Mouse (Mus musculus): ENCODE measurements around the gene Zfp36.

Gene Zfp36

DNA sequence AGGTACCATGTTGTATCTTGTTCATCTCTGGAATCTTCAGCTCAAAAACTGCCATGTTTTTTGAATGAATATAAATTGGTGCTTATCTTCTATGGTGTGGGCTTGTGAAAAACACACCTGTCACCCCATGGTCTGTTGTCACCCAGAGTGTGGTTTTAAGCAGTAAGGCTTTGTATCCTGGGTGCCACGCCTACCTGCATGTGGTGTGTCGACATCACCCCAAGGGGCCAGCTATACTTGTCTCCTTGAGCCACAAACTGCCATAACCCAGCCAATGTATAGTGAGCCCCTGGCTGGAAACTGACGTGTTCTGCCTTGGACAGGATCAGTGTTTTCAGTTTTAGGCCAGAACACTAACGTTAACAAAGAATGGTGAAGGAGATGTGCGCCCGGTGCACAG is 4.1 kb upstream of the Zfp36 start:
- peak; percentile 36 for DNase-seq (ENCODE audit: low spot score)

DNA sequence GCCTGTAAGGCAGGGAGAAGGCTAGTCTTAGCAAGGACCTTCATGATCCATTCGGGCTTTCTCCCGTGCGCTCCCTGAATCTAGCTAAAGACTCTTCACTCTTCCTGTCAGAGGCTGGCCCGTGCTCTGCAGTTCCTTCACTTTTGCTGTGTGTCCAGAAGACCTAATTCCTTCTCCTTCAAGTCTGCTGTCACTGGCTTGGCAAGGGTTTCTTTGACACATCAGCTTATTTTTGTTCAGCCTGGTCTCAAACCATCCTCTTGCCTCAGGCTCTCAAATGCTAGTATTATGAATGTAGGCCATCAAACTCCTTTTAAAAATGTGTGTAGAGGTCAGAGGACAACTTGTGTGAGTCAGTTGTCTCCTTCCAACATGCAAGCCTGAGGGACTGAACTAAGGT is 3.6 kb upstream of the Zfp36 start:
- no peak for DNase-seq (ENCODE audit: low spot score)

DNA sequence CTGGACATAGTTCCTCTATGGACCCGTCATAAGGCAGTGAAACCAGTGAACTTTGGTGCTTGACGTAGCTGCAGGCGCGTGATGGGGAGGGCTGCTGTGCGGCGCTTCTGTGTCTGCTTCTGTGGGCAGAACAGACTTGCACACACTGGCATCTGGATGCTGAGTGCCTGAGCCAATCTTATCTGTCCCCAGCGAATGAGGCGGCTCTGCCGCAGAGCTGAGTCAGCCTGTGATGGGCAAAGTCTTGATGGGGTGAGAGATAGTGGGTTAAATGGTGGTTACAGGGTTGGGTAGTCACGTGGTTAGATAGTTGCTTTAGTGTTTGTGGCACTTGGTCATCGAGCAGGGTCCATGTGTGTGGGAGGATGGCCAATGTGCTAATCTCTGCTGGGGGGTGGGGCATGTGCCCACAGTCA is 2.9 kb upstream of the Zfp36 start:
- DNase-seq (ENCODE audit: low spot score) = peak; percentile 76

DNA sequence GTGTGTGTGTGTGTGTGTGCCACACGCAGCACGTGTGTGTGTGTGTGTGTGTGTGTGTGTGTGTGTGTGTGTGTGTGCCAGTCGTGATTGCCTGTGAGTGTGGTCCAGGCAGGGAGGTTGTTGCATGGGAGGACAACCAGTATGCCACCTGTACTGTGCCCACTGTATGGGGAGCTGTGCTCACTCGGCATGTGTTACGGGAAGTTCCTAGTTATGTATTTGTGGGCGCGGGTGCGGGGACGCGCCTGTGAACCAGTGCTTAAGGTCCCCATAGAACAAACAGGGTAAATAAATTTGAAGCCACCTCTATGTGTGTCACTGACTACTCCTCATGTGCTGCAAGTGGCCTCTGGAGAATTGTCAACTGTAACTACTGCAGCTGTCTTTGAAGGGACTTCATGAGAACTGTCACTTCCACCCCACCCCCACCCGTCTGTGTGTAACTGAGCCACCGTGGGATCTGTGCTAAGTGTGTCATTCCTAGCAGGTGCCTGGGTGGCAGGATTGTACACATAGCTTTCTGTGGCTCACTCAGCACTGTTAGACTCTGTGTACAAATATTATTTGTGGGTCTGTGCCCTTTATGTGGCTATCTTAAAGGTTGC is 2.4 kb upstream of the Zfp36 start:
- DNase-seq (ENCODE audit: low spot score) = no peak

DNA sequence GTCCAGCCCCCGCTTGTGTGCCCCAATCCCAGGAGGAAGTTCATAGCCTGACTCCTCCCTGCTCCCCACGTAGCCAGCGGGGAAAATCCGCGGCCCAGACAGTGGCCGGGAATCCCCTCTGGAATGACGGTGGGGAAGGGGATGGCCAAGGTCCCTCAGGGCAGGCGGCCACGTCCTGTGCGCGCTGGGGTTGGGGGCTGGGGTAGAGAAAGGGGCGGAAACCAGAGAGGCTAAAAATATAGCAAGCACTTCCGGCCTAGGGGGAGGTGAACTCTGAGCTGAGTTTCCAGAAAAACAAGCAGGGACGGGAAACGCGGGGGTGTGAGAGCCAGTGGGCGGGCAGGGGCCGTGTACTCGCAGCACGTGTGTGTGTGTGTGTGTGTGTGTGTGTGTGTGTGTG is 1.9 kb upstream of the Zfp36 start:
- DNase-seq (ENCODE audit: low spot score) = peak; percentile 96

DNA sequence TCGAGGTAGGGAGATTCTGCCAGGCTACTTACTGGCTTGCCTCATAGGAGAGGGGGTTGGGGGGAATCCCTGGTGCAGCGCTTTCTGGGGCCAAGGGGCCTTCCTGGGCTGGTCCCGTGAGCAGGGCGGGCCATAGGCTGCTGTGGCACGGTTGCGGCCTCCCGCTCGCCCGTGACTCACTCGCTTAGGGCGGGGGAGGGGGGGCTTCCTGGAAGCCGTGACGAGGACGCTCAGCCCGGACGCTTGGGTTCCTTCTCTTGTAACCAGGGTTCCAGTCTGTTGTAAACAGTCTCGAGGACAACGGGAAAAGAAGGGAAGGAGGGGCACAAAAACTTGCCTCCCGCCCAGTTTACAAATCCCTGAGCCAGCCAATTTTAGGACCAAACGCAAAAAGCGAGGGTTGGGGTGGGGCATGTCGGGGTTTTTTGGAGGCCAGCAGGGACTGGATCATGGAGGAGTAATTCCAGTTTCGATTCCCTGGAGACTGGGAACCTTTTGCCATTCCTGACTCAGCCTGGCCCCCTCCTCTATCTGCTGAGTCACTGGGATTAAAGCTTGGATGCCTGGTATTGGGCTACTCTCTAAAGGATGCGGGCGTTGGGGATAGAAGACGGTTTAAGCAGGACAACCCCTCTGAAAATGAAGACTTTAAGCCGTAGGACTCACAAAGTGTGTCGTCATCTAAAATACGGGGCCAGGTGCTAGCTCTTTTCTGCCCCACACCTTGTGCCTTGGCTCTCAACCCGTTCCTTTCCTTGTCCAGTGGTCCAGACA is 1.2 kb upstream of the Zfp36 start:
- peak; percentile 93 for DNase-seq (ENCODE audit: low spot score)

DNA sequence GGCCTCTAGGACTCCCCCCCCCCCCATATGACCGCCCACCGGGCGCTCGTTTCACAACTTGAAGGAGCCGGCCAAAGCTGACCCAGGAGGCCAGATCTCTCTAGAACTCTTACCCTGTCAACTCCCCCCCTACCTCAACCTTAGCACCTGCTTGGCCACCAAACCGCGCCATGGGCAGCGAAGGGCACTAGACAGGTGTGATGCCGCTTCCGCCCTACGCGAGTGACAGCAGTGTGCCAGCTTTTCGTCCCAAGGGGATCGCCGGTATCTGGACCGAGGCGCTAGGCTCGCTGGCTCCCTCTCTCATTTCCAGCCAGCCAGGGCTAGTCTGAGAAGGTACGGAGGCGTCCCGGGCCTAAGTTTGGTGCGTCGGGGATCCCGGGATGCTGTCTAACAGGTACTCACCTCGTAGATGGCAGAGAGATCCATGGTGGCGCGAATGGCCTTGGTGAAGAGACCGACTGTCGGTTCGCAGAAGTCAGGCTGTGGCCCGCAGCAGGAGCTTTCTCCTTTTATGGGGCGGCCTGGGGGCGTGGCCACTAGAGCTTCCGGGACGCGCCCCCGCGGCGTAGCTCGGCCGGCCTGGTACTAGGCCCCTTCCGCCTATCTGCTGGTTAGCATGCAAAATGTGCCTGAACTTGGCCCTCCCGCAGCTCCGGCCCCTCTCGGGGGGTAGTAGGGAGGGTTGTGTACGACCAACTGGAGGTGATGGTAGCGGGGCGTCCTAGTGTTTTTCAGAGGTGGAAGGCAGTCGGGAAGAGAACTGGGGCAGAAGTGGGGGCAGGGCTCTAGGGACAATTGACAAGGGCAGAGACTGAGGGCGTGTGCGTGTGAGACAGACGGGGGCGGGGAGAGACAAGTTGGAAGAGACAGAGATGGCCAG is 1.0 kb downstream of the Zfp36 start:
- peak; percentile 96 for DNase-seq (ENCODE audit: low spot score)

DNA sequence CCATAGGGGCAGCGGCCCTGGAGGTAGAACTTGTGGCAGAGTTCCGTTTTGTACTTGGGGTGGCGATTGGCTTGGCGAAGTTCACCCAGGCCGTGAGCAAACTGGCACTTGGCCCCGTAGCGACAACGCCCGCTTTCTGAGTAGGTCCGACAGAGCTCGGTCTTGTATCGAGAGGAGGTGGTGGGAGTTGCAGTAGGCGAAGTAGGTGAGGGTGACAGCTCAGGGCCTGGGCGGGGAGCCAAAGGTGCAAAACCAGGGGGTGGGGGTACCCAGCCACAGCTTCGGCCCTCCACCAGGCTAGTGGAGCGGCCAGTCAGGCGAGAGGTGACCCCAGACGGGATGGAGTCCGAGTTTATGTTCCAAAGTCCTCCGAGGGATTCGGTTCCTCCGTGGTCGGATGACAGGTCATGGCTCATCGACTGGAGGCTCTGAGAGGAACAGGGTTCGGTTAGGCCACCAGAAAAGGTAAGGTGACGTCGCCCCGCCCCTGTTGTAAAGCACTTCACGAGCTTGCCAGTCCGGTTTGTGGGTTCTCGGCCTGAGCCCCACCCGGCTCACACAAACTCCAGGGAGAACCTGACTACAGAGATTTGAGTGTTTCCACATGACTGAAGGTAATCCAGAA is 1.9 kb downstream of the Zfp36 start:
- peak; percentile 90 for DNase-seq (ENCODE audit: low spot score)

DNA sequence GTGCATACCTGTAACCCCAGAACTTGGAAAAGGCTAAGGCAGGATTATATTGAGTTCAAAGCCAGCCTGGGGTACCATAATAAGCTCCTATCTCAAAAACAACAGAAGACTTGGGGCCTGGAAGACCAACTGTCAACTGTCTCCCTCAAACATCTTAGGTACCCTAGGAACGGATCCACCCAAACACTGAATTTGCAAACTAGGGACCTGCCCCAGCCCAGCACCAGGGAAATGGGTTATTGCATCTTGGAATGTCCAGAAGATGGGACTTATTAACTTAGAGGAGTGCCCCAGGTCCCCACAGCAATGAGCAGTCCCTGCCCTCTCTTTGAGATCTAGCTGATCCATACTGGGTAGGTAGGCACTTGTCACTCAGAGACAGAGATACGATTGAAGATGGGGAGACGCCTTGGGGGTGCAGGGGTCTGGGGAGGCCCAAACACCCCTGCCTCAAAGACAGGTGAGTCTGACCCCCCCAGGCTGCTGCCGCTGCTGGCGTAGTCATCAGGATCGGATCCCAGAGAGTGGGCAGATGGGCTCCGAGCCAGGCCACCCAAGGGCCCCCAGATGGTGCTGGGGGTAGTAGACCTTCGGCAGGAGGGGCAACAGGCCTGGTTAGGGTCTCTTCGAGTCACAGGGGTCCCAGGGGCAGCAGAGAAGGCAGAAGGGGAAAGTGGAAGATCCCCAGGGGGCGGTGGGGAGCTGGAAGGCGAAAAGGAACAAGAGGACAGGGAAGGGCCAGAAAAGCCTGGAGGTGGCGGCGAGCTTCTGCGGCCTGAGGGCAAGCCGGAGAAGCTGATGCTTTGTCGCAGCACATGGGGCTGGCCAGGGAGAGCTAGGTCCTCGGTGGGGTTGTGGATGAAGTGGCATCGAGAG is 2.6 kb downstream of the Zfp36 start:
- peak; percentile 64 for DNase-seq (ENCODE audit: low spot score)

DNA sequence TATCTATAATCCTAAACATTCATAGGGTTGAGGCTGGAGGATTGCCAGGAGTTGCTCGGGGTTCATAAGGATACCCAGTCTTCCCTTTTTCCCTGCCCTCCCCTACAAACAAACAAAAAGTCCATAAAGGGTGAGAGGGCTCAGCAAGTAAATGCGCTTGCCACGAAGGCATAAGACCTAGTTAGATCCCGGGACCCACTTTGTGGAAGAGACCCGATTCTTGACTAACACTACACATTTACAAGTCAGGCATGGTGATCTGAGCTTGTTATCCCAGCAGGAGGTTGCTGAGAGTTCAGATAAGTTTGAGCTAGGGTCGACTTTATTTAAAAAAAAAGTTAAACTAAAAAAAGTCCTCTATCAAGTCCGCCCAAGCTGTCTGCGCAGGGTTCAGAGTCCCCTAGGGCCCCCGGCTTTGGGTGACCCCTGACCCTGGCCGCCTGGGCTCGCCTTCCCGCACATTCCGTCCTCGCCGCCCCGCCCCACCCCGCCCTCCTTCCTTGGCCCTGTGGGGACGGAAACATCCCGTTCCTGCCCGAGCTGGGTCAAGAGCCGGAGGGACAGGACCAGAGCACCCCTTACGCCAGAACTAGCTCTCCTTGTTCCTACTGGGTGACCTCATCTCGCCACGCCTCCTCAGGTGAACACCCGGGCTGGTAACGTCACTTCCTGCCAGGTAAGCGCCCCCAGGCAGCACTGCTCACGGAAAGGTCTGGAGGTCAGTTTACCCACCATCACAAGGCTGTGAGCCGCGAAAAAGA is 3.9 kb downstream of the Zfp36 start:
- DNase-seq (ENCODE audit: low spot score) = peak; percentile 96

DNA sequence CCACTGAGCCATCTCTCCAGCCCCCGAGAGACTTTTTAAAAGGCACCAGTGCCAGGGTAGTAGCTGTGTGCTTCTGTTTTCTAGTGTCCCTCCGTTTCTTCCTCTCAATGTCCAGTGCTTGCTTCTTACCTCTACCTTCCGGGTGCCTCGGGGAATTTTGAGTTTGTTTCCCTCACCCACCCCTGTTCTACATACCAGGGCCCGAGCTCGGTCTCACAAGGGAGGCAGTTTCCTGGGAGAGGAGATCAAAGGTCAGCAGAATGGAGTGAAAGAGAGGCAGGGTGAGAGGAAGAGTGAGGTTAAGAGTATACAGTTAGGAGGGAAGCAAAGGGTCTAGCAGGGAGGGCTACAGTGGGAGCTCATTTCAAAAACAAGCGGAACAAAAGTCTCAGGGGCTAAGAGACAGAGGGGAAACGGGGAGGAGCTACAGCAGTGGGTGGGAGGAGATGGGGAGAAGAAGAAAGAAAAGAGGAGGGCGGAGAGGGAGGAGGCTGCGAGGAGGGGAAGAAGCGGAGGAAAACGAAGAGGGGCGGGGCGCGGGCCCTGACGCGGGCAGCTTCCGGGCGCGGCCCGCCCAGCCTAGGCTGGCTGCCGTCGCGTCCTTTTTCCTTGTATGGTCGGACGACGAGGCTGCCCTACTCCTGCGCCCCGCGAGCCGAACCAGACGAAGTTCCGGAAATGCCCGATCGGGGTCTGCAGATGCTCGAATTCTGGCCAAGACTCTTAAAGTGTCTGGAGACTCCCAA is 4.7 kb downstream of the Zfp36 start:
- DNase-seq (ENCODE audit: low spot score) = peak; percentile 96

DNA sequence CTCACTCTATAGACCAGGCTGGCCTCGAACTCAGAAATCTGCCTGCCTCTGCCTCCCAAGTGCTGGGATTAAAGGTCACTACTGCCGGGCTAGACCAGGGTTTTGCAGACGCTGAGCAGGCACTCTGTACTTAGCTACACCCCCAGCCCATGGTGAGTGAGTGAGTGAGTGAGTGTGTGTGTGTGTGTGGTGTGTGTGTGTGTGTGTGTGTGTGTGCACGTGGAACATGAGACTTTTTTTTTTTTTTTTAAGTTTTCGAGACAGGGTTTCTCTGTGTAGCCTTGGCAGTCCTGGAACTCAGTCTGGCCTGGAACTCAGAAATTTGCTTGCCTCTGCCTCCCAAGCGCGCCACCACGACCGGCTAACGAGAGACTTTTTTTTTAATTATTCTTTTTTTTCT is 5.4 kb downstream of the Zfp36 start:
- DNase-seq (ENCODE audit: low spot score) = no peak

DNA sequence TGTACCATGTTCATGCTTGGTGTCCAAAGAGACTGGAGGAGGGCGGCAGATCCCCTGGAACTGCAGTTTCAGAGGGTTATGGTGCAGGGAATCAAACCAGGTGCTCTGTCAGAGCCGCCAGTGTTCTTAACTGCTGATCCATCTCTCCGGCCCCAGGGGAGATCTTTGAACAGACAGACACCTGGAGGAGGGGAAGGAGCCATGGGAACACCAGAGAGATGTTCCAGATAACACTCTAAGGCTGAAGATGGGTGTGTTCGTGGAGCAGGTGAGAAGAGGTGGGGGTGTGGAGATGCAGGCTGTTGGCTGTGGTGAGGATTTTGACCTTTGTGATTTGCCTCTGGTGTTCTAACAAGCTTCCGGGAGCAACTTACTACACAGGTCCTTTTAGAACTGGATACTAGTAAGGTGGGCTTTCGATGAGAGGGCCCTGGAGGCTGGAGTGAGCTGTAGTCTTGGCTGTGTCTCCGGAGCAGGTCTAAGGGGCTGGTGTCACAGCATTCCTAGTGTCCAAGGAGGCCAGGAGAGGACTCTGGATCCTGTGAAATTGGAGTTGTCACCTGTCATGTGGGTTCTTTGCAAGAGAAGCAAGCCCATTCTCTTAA is 6.1 kb downstream of the Zfp36 start:
- DNase-seq (ENCODE audit: low spot score) = no peak

DNA sequence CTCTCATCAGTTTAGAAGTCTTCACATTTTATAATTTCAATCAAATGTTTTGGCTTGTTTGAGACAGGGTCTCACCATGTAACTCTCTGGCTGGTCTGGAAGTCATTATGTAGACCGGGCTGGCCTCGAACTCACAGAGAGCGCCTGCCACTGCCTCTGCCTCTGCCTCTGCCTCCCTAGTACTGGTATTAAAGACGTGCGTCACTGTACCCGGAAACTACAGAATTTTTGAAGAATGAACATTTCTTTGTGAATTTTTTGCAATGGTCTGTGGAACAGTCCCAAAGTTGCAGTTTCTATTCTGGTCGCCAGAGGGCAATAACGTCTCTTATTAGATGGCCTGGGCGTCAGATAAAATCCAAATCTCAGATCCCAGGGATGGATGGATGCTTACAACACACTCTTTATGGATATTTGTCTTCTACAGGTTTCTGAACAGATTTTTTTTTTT is 6.9 kb downstream of the Zfp36 start:
- DNase-seq (ENCODE audit: low spot score) = peak; percentile 89

DNA sequence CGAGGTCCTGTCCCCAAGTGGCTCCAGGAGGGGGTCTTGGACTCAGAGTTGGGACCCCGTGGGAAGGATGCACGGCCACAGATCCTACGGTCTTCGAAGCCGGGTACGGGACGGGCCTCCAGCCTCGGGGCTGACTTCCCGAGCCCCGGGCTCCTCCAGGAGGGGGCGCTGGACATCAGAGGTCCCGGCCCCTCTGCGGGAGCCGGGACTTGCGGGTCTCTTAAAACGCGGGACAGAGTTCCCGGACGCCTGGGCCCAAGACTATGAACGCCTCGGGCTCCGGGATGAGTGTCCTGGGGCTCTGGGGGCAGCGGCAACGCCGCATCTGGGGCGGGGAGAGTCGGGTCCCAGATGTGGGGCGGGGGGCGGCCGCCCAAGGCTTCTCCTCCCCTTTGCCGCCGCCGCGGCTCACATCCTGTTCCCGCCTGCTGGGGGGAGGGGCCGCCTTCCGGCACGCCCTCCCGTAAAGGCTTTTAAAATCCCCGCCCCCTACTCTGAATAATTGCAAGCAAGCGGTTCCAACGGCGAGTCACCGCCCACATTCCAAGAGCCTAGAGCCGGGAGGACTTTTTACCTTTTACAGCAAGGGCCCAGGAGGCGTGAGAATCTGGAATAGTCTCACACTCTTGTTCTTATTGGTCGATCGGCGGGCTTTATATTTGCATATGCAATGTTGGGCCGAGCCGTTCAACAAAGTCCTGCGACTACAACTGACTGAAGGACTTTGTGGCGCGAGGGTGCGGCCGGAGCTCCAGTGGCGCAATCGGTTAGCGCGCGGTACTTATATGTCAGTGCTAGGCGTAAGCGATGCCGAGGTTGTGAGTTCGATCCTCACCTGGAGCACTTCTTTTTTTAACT is 7.6 kb downstream of the Zfp36 start, which contains the start of gene Plekhg2:
TSS of gene Plekhg2 (minus strand) at position 349 of the 858 bp plus-strand sequence.
- DNase-seq (ENCODE audit: low spot score) = peak; percentile 99

DNA sequence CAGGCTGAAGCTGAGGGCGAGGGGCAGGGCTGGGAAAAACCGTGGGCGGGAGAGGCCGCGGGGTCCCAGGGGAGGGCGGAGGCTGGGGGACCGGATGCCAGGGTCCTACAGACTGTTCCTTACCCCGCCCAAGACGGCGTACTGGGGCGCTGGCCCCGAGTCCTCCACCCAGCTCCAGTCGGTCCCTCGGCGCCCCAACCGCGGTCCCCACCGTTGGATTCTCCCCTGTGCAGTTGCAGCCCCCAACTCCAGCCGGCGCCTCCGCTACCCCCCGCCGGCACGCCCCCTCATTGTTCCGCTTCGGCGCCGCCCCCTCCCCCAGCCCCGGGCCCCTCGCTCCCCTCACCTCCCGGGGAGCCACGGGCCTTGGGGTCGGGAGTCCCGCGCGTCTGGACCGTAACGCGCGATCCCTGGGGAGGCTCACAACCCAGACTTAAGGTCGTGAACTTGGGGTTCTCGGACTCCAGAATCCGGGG is 8.5 kb downstream of the Zfp36 start:
- peak; percentile 67 for DNase-seq (ENCODE audit: low spot score)

DNA sequence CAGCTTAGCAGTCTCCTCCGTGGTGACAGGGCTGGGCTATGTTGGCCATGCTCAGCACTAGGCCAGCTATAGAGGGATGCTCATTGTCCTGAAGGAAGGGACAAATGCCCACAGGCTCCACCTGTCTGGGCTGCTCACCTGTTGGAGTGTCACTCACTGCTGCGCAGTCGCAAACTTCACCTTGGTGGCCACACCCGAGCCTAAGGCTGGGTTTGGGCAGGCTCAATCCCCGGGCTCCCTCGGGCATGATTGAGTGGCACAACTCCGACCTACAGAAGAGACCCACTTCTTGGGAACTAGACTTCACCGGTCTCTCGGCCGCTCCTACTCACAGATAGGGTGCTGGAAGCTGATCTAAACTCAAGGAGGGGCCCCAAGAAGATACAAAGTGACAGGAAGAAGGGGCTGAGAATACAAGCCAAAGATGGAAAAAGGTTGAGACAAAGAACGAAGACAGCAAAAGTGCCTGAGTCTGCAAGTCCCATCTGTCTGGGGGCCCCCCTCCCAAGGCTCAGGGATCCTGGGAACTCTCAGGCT is 9.0 kb downstream of the Zfp36 start:
- peak; percentile 64 for DNase-seq (ENCODE audit: low spot score)

DNA sequence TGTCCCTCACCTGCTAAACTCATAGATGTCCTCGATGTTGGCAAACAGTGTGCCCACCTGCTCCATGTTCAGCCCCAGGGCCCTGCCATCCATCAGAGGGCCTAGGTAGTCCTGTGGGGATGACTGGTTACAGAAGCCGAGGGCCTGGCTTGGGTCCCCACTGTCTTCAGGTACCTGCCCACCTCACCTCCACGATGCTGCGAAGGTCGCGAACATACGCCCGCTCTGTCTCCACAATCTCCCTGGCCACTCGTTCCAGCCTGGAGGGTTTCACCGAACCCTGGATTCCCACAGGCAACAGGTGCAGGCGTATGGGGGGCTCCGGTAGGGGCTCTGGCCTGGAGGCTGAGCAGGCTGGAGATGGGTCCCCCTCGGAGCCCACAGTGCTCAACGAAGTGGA is 10.0 kb downstream of the Zfp36 start:
- no peak for DNase-seq (ENCODE audit: low spot score)
